Mouse (Mus musculus) E14TG2a.4 (cell line): Measurements from ENCODE around the gene Aldh2.
"Not testable (repeated sequence)": the region's sequence is repeated elsewhere in the genome, so short reads cannot be mapped to it uniquely, and the experiment has no call there.

Source experiments
- H3K27me3 ChIP-seq: 2 replicates; pipeline ENCODE4 v1.6.1; 2014; ENCODE audit warnings: low read length, control low read depth; ENCODE audit not compliant: insufficient read depth
- H3K36me3 ChIP-seq: 2 replicates; pipeline ENCODE4 v1.6.1; 2014; ENCODE audit warnings: low read length, control low read depth; ENCODE audit not compliant: insufficient read depth
- H3K4me1 ChIP-seq: replicated peaks from 2 replicates; pipeline ENCODE4 v1.6.1; 2014; ENCODE audit warnings: low read depth, low read length, control low read depth
- H3K4me3 ChIP-seq: replicated peaks from 2 replicates; pipeline ENCODE4 v1.5.1; 2014; ENCODE audit warnings: mild to moderate bottlenecking, low read length
- H3K9me3 ChIP-seq: 2 replicates; pipeline ENCODE4 v1.6.1; 2014; ENCODE audit warnings: low read length, control low read depth
- CTCF ChIP-seq: conservative IDR thresholded peaks from 2 replicates; pipeline ENCODE4 v1.5.1; 2014; ENCODE audit warnings: low read length
- NANOG ChIP-seq: IDR thresholded peaks from 2 replicates; pipeline ENCODE4 v1.6.1; 2014; ENCODE audit warnings: borderline replicate concordance, low read length, mixed read lengths
- POU5F1 ChIP-seq: IDR thresholded peaks from 2 replicates; pipeline ENCODE4 v1.6.1; 2014; ENCODE audit warnings: low read length, borderline replicate concordance

Aldh2 gene

GRCm38 (mm10) chr5:121535116-121535515 lies 58.5 kb downstream of the Aldh2 start:
- H3K4me3 ChIP-seq: no peak overlapping the region
- no peaks in the 10 kb centered on the region for H3K9me3 ChIP-seq
- peaks cover 94% of the 10 kb centered on the region for H3K4me1 ChIP-seq
- TF ChIP-seq CTCF (no peak), POU5F1 (no peak), NANOG (no peak)
- H3K27me3 ChIP-seq: no peaks in the 10 kb centered on the region
- H3K36me3 ChIP-seq: peaks cover 89% of the 10 kb centered on the region

- H3K9me3 ChIP-seq: no peaks in the 10 kb centered on the region
- TF ChIP-seq NANOG (no peak), CTCF (peak; percentile 68)
- peaks cover 94% of the 10 kb centered on the region for H3K36me3 ChIP-seq
- no peak overlapping the region for H3K4me3 ChIP-seq
- H3K27me3 ChIP-seq: no peaks in the 10 kb centered on the region
- H3K4me1 ChIP-seq: peaks cover 94% of the 10 kb centered on the region
Observed at GRCm38 (mm10) chr5:121534521-121534920, 59.1 kb downstream of the Aldh2 start.

DNA sequence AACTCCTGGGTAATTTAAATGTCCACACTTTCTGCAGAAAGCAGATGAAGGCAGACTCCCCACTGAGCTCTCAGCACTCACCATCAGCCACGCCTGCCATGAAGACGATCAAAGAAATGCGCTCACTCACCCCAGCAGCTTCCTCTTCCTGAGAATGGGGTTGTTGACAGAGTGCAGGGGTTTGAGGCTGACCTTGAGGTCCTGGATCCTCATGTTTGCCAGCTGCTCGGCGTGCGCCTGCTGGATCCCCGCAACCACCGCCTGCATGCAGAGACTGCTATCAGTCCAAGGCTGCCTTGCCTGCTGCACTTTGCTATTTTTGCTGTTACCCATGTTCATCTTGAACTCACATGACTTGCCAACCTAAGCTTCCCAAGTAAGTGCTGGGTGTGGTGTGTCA lies 66.7 kb downstream of the Aldh2 start:
- H3K4me1 ChIP-seq: peaks cover 66% of the 10 kb centered on the region
- peak; percentile 47; the same call in 1 of the 2 replicates for TF ChIP-seq NANOG
- no peak for TF ChIP-seq CTCF
- no peaks in the 10 kb centered on the region for H3K27me3 ChIP-seq
- no peak overlapping the region for H3K4me3 ChIP-seq
- peaks cover 90% of the 10 kb centered on the region for H3K36me3 ChIP-seq
- H3K9me3 ChIP-seq: no peaks in the 10 kb centered on the region

DNA sequence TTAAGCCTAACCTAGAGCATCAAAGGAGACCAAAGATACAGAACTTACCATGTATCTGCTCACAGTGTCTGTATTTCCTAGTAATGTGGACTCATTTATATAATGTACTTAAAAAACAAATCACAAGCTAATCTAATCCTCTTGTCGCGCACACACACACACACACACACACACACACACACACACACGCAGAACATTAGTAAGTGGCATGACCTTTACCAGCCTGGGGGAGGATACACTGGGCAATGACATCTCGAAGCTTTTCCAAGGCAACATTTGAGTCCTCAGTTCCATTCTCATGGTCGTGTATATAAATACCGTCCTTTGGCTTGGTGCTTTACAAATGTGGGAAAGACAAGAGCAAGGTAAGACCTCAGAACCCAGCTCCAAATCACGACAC lies 67.1 kb downstream of the Aldh2 start:
- Histone ChIP-seq H3K4me1 (peaks cover 61% of the 10 kb centered on the region), H3K27me3 (no peaks in the 10 kb centered on the region), H3K4me3 (no peak overlapping the region), H3K9me3 (no peaks in the 10 kb centered on the region), H3K36me3 (peaks cover 90% of the 10 kb centered on the region)
- TF ChIP-seq POU5F1: no peak
- TF ChIP-seq CTCF: no peak
- no peak for TF ChIP-seq NANOG

- Histone ChIP-seq H3K36me3 (peaks cover 90% of the 10 kb centered on the region), H3K4me1 (peaks cover 59% of the 10 kb centered on the region), H3K27me3 (no peaks in the 10 kb centered on the region), H3K9me3 (no peaks in the 10 kb centered on the region), H3K4me3 (no peak overlapping the region)
- TF ChIP-seq POU5F1 (no peak), NANOG (no peak), CTCF (no peak)
Observed at GRCm38 (mm10) chr5:121525774-121526450, 67.7 kb downstream of the Aldh2 start.

- H3K27me3 ChIP-seq, H3K9me3 ChIP-seq, H3K4me3 ChIP-seq: not testable (repeated sequence)
- H3K4me1 ChIP-seq: peaks cover 26% of the 10 kb centered on the region
- peaks cover 46% of the 10 kb centered on the region for H3K36me3 ChIP-seq
Observed at GRCm38 (mm10) chr5:121519758-121520157, 73.9 kb downstream of the Aldh2 start.

DNA sequence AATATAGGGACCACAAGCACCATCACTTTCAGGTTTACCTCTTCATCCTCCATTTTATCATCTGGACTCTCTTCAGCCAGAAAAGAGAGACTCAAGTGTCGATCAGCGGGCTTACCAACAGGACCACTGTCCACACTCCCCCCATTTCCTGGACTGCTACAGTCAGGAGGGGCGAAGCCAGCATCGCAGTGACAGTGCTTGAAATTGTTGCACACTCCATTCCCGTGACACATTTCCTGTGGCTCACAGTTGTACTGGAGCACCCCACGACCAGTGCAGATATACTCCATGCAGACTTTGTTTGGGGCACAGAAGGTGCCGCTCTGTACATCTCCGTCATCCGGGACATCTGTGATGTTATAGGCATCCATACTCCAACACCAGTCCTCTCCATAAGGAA lies 74.6 kb downstream of the Aldh2 start:
- H3K4me1 ChIP-seq: peaks cover 20% of the 10 kb centered on the region
- H3K36me3 ChIP-seq: peaks cover 38% of the 10 kb centered on the region
- no peaks in the 10 kb centered on the region for H3K27me3 ChIP-seq
- no peak overlapping the region for H3K4me3 ChIP-seq
- H3K9me3 ChIP-seq: no peaks in the 10 kb centered on the region
- TF ChIP-seq POU5F1 (no peak), CTCF (no peak), NANOG (no peak)
